Mouse (Mus musculus): ENCODE data around the gene Camta1.
A peak's percentile ranks its signal among the peaks of the same experiment; 100 is the strongest.

Camta1 gene

DNA sequence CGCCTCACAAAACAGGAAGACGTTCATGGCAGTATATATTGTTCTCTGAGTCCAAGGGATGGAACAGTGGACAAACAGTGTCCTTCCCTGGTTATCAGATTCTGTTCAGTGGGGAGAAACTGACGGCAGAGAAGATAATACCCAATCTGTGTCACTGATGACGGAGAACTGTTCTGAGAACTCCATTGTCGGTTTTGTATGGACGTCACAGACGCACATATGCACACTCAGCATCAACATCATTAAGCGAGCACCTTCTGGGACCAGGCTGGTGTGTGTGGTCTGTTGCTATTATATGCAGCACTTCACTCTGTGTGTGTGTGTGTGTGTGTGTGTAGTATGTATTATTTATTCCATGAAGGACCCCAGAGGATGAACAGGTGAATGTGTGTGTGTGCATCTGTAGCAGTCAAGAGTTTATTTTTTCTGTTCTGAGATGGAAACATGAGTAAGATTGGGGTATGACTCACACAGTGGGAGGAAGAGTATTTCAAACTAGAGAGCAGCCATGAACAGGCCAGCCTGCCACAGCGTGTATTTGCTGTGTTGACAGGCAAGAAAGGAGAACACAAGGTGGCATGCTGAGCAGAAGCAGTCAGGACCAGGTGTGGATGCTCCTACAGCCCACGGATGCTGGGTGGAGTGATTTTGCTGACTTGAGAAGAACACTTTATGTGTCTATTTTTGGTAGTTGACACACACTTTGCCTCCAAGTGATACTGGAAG lies 946.3 kb downstream of the Camta1 start:
- DNase-seq (ENCODE audit: inconsistent age in 2 of 2, low spot score in 1 of 2): peak; percentile 14 to 54

DNA sequence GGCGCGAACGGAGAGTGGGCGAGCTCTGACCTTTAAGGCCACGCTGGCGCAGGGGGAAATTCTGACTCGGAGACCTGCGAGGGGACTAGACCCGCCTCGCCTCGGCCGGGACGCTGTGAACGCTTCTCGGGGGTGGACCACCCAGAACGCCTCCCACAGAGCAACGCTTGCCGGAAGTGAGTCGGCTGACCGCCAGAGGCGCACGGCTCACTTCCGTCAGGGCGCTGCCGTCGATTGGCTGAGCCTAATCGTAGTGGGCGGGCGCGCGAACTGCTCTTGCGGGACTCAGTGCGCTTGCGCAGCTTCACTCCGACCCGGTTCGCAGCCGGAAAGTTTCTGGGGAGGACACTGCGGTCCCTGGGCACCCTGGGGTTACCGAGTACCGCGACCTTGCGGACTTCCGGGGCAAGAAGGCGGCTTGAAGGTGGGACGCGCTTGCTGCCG lies 947.4 kb downstream of the Camta1 start, which contains the start of the genes Park7 and Tnfrsf9:
Park7 (minus strand) TSS at position 148 of the 444 bp plus-strand sequence.
Tnfrsf9 (plus strand) TSS at position 273 of the 444 bp plus-strand sequence.
- DNase-seq (ENCODE audit: inconsistent age in 2 of 2, low spot score in 1 of 2): peak; percentile 98

DNA sequence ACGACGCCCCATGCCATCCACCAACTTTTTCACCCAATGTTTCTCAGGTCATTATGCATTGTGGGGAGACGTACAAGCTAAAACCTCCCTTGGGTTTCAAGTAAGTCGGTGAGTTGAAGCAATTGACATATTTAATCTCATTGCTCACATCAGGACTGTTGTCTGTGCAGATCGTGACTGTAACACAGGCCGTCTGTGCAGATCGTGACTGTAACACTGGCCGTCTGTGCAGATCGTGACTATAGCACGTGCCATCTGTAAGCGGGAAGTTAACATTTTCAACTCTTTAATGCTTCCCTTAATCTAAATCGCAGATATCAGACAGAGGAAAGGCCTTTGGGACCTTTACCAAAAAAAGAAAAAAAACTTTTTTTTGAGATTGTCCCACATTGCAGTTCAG lies 947.9 kb downstream of the Camta1 start:
- no peak for DNase-seq (ENCODE audit: inconsistent age in 2 of 2, low spot score in 1 of 2)

DNA sequence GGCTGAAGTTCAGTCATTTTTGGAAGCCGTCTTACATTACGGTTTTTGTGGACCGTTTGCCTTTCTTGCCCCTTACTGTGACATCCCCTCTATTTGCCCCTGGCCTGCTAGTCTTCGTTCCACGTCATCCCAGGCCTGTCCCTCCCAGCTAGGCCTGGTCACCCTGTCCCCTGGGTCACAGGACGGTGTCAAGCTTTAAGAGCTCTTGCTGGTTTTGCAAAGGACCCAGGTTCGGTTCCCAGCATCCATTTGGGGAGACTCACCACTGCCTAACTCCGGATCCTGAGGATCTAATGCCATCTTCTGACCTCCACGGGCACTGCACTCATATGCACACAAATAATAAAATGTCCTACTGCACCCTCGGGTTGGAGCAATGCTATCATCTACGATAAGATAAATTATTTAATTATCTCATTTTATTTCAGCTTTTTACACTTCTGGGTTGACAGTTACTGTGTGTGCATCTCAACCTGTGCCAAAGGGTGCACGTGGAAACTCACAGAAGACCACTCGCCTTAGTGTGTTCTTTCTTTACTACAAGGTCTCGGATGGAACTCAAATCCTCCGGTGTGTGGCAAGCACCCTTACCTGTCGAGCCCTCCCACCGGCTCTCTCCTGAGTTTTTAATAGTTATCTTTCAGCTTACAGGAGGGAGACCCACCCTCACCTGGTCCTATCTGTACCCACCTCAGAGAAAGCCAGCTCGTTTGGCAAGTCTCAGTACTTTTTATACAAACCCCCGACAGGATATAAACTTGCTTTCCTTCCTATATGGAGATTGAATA lies 951.3 kb downstream of the Camta1 start:
- peak in 1 of 2 experiments; percentile 24 for DNase-seq (ENCODE audit: inconsistent age in 2 of 2, low spot score in 1 of 2)

DNA sequence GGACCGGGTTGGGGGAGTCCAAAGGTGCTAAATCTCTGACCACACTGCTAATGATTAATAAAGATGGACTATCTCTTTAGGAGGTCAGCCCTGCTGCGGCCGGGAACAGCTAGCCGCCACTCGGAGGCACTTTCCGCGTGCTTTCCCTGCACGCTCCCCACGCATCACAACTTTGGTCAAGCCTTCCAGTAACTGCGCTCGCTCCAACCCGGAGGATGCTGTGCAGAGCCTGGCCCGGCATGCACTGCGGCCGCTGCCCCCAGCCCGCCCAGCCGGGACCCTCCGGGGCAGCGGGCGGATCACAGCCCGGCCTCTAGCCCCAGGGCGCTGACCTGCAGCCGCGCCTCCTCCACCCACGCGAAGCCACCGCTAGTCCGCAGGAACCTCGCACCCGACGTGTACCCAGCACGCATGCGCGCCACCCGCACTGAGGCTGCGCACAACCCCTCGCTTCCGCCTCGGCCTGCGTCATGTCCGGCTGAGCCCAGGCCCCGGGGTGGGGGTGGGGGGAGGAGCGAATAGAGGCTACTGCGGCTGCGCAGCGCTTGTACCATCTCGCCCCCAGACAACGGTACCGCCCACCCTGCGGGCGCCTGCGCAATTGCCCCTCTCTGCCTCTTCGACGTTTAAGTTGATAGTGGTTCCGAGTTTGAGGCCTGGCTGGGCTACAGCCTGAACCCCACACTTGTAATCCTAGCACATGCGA lies 952.1 kb downstream of the Camta1 start:
- DNase-seq (ENCODE audit: inconsistent age in 2 of 2, low spot score in 1 of 2): peak; percentile 99 to 100

DNA sequence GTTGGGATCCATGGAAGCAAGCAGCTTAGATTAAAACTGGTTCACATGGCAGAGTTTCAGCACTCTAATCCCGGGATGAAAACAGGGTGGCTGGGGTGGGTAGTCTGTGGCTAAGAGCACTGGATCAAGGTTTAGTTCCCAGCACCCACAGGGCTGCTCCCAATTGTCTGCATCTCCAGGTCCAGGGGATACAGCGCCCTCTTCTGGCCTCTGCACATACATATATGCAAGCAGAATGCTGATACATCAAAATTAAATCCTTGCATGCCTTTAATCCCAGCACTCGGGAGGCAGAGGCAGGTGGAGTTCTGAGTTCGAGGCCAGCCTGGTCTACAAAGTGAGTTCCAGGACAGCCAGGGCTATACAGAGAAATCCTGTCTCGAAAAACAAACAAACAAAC lies 953.2 kb downstream of the Camta1 start:
- DNase-seq (ENCODE audit: inconsistent age in 2 of 2, low spot score in 1 of 2): peak; percentile 33 to 48

DNA sequence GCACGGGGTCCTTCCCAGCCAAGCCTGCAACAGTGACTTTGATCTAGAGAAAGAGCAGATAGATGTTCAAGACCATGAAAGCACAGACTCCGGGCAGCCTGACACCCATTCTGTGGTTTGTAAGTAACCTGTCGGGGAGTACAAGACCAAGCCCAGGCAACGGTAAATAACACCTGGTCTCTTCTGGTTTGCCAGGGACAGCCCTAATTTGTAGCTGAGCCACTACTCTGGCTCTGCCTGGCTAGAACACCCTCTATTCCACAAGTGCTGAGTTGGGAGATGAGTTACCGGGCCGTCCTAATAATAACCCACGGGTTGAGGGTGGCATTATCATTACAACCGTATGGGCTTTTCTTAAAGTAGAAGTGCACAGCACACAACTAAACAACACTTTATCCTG lies 954.6 kb downstream of the Camta1 start:
- DNase-seq (ENCODE audit: inconsistent age in 2 of 2, low spot score in 1 of 2): no peak

DNA sequence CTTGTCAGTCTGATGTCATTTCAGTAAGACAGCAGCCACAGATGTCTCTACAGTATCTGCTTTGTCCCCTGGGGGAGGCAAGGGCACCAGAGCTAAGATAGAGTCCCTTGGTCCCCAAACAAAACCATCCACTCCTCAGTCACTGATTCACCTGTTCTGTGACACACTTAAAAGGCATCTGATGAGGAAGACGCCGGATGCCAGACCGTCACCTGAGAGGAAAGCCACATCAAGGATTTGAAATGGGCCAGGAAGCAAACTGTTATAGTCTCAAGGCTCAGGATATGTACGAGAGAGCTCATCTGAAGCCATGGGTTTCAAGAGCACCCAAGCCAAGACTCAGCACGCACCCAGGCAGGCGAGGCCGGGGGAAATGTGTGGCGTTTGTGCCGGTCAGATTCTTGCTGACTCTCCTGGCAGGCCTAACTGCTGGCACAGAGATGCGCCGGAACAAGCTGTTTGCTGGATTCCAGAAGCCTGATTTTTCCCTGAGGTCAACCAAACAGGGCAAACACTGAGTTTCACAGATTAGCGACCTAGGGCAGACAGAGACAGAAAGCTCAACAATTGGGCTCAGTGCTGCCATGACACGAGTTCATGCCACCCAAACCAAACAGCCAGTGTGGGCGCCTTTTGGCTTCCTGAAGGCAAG lies 958.5 kb downstream of the Camta1 start:
- peak in 1 of 2 experiments; percentile 14 for DNase-seq (ENCODE audit: inconsistent age in 2 of 2, low spot score in 1 of 2)

DNA sequence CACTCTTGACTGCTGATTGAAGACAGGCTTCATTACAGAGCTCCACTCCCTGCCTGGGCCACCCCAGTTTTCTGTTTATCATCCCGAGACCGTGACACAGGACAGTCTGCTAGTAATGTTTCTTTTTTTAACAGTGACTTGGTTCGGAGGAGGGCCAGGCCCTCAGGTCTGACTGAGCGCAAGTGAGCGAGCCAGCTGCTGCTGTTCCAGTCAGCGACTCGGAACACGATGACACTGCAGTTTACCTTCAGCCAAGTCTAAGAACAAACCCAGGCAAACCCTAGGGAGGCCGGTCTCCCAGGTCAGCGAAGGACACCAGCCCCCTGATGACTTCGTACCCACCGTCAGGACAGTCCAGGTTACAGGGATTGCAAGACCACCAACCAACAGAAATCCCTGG lies 959.6 kb downstream of the Camta1 start:
- no peak for DNase-seq (ENCODE audit: inconsistent age in 2 of 2, low spot score in 1 of 2)

DNA sequence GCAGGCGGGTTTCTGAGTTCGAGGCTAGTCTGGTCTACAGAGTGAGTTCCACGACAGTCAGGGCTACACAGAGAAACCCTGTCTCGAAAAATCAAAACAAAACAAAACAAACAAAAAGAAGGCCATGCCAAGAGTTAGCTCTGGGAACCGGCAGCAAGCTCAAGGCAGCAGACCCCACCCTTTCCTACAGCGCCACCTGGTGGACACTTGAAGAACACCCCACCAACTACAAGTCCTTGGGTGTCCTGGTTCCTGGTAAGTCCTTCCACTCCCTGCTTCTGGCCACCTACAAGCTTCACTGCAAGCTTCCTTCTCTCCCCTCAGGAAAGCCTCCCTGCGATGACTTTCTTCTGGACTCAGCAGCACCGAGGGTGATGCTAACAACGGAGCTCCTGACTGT lies 960.0 kb downstream of the Camta1 start:
- peak; percentile 82 to 93 for DNase-seq (ENCODE audit: inconsistent age in 2 of 2, low spot score in 1 of 2)

DNA sequence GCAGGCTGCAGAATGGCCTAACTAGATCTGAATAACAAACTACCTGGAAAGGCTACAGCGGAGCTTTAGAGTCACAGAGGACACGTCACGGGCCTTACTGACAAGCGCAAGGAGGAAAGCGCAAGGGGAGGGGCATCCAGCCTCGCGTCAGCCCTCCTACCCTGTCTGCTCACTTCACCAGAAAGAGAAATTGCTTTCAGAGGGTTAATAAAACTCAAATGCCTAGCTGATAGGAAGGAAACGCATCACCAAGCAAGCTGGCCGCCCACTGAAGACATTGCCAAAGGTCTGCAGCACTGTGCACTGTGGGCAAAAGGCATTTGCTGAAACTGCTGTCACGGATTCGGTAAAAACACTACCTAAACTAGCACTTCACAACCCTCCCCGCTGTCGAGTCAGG lies 961.2 kb downstream of the Camta1 start:
- no peak for DNase-seq (ENCODE audit: inconsistent age in 2 of 2, low spot score in 1 of 2)

DNA sequence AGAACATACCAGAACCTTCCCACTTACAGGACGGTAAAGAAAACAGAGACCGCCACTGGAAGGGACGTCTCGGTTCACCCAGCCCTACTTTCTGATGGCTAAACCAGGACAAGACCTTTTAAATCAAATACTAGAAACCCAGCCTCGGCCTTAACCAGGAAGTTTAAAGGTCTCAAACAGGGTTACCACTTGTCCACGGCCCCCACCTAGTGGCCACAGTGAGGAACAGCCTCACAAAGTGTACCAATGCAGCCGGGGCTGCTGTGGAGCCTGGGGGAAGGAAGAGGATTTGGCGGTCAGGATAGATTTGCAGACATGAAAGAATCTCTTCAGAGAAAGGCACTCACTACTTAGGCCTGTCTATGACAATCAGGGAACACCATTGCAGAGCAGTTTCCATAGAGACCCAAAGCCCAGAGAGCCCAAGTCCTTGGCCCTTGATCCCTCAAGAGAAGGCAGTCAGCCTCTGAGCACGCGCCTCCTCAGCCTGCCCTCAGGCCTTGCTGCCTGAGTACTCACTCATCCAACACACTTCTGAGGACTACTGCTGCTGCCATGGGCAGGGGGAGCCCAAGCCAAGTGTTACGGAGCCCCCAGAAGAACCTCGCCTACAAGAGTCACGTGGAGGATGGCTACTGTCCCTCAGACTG lies 962.8 kb downstream of the Camta1 start:
- DNase-seq (ENCODE audit: inconsistent age in 2 of 2, low spot score in 1 of 2): peak; percentile 67 to 91

DNA sequence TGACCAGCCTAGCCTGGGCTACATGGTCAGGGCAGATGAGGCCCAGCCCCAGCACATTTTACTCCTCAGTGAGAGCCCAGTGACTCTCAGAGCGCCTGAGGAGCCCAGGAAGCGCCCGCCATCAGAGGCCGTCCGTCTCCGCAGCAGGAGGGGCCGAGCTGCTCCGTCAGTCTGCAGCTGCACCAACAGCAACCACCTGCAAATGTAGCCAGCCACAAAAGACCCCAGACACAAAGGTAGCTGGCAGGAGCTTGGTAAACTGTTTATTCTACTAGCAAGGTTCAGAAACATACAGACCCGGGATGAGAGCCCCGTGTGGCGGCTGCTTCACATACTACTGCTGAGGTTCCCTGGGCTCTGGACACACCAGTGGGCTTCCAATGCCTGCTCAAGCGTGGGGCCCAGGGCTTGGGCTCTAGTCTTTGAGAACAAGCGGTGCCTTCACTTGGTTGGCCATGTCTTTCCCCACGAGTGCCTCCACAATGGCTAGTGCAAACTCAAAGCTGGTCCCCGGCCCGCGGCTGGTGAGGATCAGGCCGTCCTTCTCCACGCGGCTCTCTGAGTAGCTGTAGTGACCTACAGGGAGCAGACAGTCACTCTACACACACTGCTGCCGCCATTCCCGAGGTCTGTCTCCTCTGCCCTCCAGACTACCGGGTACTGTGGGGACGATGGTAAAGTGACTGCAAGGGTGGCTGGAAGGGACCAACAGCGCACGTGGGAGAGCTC lies 964.6 kb downstream of the Camta1 start:
- no peak for DNase-seq (ENCODE audit: inconsistent age in 2 of 2, low spot score in 1 of 2)

DNA sequence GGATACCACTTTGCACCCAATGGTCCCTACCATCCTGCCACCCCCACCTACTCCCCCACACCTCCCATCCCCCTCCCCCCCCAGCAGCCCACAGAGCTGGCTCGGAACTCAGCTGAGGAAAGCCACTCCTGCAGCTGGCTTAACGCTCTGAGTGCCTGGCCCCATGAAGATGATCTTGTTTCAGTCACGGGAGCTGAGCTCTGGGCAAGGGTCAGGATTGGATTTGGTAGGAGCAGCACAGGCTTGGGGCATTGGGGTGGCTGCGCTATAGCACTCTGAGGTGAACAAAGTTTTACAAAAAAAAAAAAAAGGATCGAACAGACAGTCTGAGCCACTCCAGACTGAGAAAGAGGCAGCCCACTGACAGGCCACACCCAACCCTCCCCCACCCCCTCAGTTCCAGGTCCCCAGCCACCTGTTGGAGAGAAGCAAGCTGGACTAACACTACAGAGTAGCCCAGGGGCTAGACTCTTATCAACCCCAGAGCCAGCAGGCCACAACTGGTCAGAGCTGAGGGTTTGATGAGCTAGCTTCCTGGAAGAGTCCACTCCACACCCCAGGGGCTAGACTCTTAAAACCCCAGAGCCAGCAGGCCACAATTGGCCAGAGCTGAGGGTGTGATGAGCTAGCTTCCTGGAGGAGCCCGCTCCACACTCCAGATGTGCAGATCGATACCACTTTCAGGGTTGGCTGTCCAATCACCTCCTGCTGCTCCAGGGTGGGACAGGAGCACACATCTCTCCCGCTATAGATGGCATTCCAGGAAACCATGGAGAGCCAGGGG lies 966.8 kb downstream of the Camta1 start:
- DNase-seq (ENCODE audit: inconsistent age in 2 of 2, low spot score in 1 of 2): no peak

DNA sequence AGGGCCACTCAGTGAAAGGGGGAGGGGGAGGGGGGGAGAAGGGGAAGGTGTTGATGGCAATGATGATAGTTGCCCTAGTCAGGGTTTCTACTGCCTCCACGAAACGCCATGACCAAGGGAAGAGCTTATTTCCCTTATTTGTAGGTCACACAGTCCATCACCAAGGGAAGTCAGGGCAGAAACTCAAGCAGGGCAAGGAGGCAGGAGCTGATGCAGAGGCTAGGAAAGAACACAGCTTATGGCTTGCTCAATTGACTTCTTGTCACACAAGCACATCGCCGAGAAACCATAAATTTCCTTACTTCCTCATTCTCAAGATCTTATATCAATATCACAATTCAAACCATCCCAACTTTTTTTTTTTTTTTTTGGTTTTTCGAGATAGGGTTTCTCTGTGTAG lies 970.4 kb downstream of the Camta1 start:
- no peak for DNase-seq (ENCODE audit: inconsistent age in 2 of 2, low spot score in 1 of 2)

DNA sequence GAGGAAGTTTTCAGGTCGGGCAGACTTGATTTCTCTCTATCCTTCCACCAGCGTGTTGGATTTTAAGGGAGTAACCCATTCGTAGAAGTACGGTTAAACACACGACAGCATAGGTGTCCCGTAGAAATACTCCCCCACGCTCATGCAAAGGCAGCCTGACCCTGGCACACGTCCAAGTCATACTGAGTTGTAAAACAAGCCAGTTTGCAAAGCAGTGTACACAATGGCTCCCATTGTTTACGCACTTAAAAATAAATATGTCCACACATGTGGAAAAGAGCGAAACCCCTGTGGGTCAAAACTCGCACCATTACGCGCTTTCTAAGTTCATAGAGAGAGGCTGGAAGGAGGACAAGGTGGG lies 971.7 kb downstream of the Camta1 start:
- DNase-seq (ENCODE audit: inconsistent age in 2 of 2, low spot score in 1 of 2): no peak

DNA sequence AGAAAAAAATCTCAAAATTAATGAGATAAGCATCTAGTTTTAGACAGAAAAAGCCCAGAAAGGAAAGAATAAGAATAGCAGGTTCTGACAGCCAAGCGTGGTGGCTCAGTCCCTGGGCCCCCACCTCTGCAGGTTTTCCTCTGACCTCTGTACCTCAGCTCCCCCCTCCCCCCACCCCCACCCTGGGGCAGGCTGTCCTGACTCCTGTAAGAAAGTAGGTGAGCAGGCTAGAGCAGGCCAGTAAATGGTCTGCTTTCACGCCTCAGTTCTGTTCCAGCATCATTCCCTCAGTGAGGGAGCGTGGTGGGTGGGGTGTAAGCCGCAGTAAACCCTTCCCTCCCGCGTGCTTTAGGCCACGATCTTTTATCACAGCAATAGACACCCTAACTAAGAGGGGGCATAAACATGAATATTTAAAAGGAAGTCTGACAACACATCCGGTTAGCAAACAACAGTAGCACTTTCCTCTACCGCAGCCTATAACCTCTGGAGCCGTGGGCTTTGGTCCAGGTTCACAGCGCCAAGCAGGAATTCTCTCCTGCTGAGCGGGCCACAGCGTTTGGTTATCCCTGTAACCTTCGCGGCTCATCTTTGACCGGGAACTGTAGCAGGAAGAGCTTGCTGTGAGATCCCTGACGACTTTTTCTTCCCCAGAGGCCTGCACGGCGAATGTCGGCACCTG lies 972.3 kb downstream of the Camta1 start:
- DNase-seq (ENCODE audit: inconsistent age in 2 of 2, low spot score in 1 of 2): no peak

DNA sequence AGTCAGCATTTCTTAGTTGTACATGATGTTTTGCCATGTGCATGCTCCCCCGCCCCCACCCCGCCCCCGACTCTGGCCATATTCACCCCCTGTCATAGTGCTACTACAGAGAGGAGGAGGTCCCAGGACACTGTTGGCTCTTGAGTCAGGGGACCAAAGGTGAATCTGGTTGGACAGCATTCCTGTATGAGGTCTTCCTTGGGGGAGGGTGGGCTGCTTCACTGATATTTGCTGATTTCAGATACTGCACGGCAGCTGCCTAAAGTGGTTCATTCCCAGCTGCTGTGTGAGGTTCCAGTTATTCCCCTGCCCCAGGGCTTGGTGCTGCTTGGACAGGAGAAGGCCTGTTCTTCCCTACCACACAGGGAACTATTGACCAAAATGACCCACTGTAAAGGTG lies 973.2 kb downstream of the Camta1 start:
- no peak for DNase-seq (ENCODE audit: inconsistent age in 2 of 2, low spot score in 1 of 2)

DNA sequence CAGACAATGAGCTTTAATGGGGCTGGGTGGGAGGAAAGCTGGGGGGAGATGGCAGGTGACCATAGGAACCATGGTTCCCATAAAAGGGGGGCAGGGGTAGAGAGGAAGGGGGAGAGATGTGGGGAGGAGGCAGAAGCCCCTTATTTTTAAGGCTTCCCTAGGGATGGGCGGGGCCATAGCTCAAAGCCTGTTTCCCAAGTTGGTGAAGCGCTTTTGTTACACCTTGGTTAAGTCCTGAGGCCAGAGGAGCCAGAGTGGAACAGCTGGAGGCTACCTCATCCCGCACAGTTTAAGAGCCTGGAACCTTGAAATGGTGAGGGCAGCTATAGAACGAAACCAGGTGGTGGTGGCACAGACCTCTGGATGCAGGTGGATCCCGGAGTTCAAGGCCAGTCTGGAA lies 973.8 kb downstream of the Camta1 start:
- DNase-seq (ENCODE audit: inconsistent age in 2 of 2, low spot score in 1 of 2): no peak
